Mouse (Mus musculus) G1E (cell line): Measurements from ENCODE around the gene Btg1.

ENCODE experiments used
- CTCF ChIP-seq: IDR thresholded peaks from 2 replicates; pipeline ENCODE4 v1.5.1; 2012; ENCODE audit warnings: low read depth, low read length, inconsistent platforms, mixed read lengths
- GATA1 ChIP-seq: IDR thresholded peaks from 2 replicates; pipeline ENCODE4 v1.6.1; 2012; ENCODE audit warnings: borderline replicate concordance, low read length, inconsistent platforms, mixed read lengths
- GATA2 ChIP-seq: IDR thresholded peaks from 2 replicates; pipeline ENCODE4 v1.6.1; 2012; ENCODE audit warnings: low read depth, low read length, inconsistent platforms, borderline replicate concordance
- POLR2AphosphoS5 ChIP-seq: IDR thresholded peaks from 2 replicates; pipeline ENCODE4 v1.6.1; 2012; ENCODE audit warnings: low read depth, low read length, inconsistent platforms; ENCODE audit not compliant: insufficient replicate concordance
- TAL1 ChIP-seq: conservative IDR thresholded peaks from 2 replicates; pipeline ENCODE4 v1.6.1; 2012; ENCODE audit warnings: low read depth, low read length, inconsistent platforms, mixed read lengths

DNA sequence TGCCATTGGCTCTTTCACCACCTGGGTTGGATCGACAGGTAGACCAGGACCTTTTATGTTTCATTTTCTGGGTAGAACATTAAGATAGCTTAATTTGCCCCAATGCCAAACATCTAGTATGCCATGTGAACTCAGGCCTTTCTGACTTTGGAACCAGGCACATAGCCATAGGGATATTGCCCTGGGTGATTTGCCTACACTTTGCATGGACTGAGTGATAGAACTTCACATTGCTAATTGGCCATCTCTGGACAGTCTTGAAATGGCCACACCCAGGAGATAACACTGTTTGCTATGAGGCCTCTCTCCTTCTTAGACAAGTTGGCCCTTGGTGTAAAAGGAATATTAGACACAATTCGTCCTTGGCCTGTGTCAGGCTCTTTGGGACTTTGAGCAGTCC, 7.6 kb downstream of the Btg1 start:
- TF ChIP-seq CTCF (no peak), TAL1 (no peak), GATA1 (no peak), GATA2 (no peak), POLR2AphosphoS5 (no peak)
